Mouse (Mus musculus) lung, embryonic 16.5 days (tissue): ENCODE results near the gene Ovca2. TPM values are rescaled to one million over a fixed set of nuclear protein-coding genes. Genes with fewer than 3 reads are reported as not detected.

Experiments used
- ATAC-seq: fragments of 200-750 bp; cut with Nextera tagmentation; 2 replicates; pipeline ENCODE4 v1.8.0; 2017; ENCODE audit warnings: low read depth, mild to moderate bottlenecking, moderate library complexity
- H3K27ac ChIP-seq: fragments of 300-500 bp; sonication (generic); 2 replicates; pipeline ENCODE4 v1.5.1; 2014; ENCODE audit warnings: mild to moderate bottlenecking, control low read depth, low read length
- H3K27me3 ChIP-seq: fragments of 300-500 bp; sonication (generic); 2 replicates; pipeline ENCODE4 v1.6.1; 2014; ENCODE audit warnings: low read depth, low read length, mixed read lengths; ENCODE audit not compliant: control insufficient read depth, insufficient read depth
- H3K36me3 ChIP-seq: fragments of 300-500 bp; sonication (generic); 2 replicates; pipeline ENCODE4 v1.6.1; 2014; ENCODE audit warnings: low read length; ENCODE audit not compliant: control insufficient read depth, insufficient read depth
- H3K4me1 ChIP-seq: fragments of 300-500 bp; sonication (generic); replicated peaks from 2 replicates; pipeline ENCODE4 v1.6.1; 2014; ENCODE audit warnings: low read length, mixed read lengths; ENCODE audit not compliant: control insufficient read depth, insufficient read depth
- H3K4me2 ChIP-seq: fragments of 300-500 bp; sonication (generic); 2 replicates; pipeline ENCODE4 v1.6.1; 2014; ENCODE audit warnings: low read depth, low read length, control low read depth
- H3K4me3 ChIP-seq: fragments of 300-500 bp; sonication (generic); 2 replicates; pipeline ENCODE4 v1.5.1; 2014; ENCODE audit warnings: mild to moderate bottlenecking, low read length, control low read depth
- H3K9ac ChIP-seq: fragments of 300-500 bp; sonication (generic); 2 replicates; pipeline ENCODE4 v1.6.1; 2014; ENCODE audit warnings: low read length, control low read depth
- H3K9me3 ChIP-seq: fragments of 300-500 bp; sonication (generic); 2 replicates; pipeline ENCODE4 v1.6.1; 2016; ENCODE audit warnings: low read length; ENCODE audit not compliant: control insufficient read depth
- WGBS: fragments of 180-500 bp; shearing (Covaris S2); extraction: QIAGEN DNeasy Blood & Tissue Kit; methylation state at CpG from one replicate; pipeline ENCODE4 v1.1.7; 2014; 5-methylcytosine and 5-hydroxymethylcytosine counted together
- polyA plus RNA-seq: library from polyadenylated mRNA; unstranded; fragments of >200 nt; fragmentation: Nextera tagmentation; extraction: Ambion mirVana; gene quantifications from 2 replicates; pipeline ENCODE4 v1.2.1, GENCODE M21; 2015

Gene Ovca2
- polyA plus RNA-seq, 1 experiment from 2014 or later: 24.0 TPM

DNA sequence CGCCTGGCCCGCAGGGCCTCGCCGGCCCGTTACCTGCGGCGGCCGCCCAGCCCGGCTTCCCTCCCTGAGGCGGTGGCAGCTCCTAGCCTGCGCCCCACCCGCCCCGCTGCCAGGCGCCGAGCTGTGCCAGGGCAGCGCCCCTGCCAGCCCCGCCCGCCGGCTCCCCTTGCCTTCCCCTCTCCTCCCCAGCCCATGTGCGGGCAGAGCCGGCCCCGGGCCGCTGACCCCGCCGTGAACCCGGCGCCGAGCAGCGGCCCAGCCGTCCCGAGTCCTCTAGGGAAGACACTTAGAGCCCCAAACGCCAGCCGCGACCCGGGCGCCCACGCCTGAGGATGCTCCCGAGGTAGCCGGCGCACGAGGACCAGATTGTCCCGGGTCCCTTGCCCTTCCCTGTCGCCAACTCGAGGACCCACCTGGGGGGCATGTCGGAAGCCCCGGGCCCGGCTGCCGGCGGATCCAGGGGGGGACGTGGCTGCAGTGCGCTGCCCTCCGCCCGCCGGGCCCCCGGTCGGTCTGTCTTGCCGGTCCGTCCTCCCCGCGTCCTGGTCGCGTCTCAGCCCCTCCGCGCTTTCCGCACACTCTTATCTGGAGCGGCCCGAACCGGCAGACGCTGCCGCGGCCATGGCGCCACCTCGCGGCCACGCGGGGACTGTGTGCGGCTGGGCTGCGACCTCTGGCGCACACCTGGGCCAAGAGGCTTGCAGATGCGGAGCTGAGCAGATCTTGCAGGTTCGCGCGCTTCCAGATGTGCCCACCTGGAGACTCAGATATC is 9.9 kb downstream of the Ovca2 start:
- H3K27me3 ChIP-seq: peaks cover 55% of the 10 kb centered on the region
- peak; percentile 50 for ATAC-seq

DNA sequence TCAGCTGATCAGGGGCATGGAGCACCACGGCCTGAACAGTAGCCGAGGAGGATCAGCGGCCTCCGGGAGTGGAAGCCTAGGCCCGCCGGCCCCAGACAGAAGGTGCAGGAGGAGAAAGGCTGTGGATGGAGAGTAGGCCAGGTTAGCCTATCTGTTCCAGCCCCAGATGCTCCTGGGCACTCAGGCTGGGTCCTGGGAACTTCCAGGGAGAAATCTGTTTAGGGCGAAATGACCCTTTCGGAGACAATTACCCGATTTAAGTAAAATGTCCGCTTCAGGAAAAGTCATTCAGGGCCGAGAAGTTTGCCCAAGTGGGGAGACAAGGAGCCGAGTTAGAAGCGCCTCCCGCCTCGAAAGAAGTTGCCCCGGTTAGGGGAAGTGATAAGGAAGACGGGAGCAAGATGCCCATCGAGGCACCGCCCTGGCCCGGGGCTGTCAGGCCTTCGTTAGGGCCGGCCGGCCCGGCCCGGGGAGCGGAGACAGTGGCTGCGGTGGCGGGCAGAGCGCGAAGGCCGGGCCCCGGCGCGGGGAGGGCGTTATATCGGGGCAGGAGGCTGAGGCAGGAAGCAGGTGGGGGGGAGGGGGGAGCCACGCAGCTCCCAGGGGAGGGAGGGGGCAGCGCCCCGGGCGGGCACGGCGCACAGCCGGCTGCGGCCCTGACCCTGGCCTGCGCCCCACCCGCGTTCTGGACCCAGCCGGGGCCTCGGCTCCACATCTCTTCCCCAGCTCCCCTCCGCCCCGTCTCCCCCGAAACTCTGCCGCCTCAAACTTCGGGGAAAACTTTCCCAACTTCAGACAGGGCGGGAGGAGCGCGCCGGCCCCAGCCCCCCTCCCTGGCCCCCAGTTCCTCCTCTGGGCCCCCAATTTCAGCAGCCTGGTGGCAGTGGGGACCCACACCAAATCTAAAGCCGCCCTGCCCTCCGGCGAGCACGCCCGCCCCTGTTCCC is 10.7 kb downstream of the Ovca2 start:
- peaks cover 18% of the 10 kb centered on the region for H3K36me3 ChIP-seq
- H3K27me3 ChIP-seq: peaks cover 52% of the 10 kb centered on the region
- H3K27ac ChIP-seq: peak overlapping the region; percentile 84
- peaks cover 47% of the 10 kb centered on the region for H3K4me1 ChIP-seq
- H3K9me3 ChIP-seq: no peaks in the 10 kb centered on the region
- WGBS: 4% methylated on average over 45 of the region's 63 CpGs
- peak overlapping the region; percentile 87 for H3K4me2 ChIP-seq
- peak overlapping the region; percentile 75 for H3K4me3 ChIP-seq
- ATAC-seq: no peak
- peak overlapping the region; percentile 87 for H3K9ac ChIP-seq

More for the DNA sequence above, 9.9 kb downstream of the Ovca2 start:
- peak overlapping the region; percentile 87 for H3K4me2 ChIP-seq
- peak overlapping the region; percentile 87 for H3K9ac ChIP-seq
- peaks cover 43% of the 10 kb centered on the region for H3K4me1 ChIP-seq
- H3K36me3 ChIP-seq: peaks cover 13% of the 10 kb centered on the region
- H3K9me3 ChIP-seq: no peaks in the 10 kb centered on the region
- peak overlapping the region; percentile 75 for H3K4me3 ChIP-seq
- peak overlapping the region; percentile 84 for H3K27ac ChIP-seq
- WGBS: under 1% methylated on average over 73 of the region's 83 CpGs

DNA sequence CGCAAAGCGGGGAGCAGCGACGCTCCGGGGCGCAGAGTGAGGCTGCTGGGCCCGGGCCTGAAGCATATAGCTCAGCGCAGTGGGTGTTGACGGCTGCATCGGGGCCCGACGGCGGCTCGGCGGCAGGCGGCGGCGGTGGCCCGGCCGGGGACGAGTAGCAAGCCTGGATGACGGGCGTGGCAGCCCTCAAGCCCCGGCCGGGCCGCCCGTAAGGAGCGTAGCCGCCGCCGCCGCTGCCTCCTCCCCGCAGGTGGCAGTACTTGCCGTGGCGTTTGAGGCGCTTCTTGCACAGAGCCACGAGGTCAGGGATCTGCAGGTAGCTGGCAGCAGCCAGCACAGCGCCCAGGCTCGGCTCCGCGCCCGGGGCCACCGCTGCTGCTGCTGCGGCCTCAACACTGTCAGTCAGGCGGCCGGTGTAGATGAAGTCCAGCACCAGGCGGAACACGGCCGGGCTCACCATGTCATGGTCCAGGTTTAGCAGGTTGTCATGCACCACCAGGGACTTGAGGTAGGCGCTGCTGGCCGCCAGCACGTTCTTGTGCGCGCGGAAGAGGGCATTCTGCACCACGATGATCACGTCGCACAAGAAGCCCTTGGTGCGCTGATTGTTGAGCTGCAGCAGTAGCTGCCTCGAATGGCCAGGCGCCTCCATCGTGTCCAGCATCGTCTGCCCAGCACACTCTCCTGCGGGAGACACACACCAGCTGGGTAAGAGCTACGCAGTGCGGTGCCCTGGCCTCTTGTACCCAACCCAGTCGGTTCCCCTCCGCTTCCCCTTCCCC is 11.6 kb downstream of the Ovca2 start:
- Histone ChIP-seq H3K4me2 (peak overlapping the region; percentile 87), H3K9me3 (no peaks in the 10 kb centered on the region), H3K36me3 (peaks cover 21% of the 10 kb centered on the region), H3K27me3 (peaks cover 43% of the 10 kb centered on the region), H3K4me3 (peak overlapping the region; percentile 75), H3K4me1 (peaks cover 47% of the 10 kb centered on the region), H3K9ac (peak overlapping the region; percentile 87), H3K27ac (peak overlapping the region; percentile 84)
- no peak for ATAC-seq
- WGBS: 5% methylated on average over 68 of the region's 68 CpGs

DNA sequence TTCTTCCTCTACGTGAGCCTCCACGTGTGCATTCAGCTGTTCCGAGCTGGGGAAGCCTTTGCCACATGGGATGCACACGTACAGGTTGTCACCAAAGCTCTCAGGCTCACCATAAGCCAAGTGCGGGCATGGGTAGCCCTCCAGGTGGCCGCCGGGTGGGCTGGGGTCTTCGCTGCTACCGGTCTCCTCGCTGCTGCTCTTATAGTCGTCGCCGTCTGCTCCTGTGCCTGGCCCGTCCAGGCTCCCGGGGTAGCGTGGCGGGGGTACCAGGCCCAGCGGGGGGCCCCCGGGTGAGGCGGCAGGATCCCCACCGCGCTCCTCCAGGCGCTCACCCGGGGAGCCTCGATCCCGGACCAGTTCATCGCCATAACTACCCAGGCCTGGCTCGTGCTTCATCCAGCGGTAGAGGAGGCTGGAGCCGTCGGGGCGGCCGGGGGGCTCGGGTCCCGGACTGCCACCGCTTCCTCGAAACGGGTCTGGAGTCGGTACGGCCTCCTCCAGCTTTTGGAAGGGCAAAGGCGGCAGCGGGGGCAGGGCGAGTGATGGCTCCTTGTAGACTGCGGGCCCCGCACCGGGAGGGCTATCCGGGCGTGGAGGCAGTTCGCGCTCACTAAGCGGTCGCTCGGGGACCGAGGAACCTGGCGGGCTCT is 12.3 kb downstream of the Ovca2 start:
- H3K4me3 ChIP-seq: peak overlapping the region; percentile 75
- whole genome bisulfite sequencing: 9% methylated on average over 54 of the region's 55 CpGs
- peak overlapping the region; percentile 84 for H3K27ac ChIP-seq
- peak overlapping the region; percentile 87 for H3K4me2 ChIP-seq
- H3K9me3 ChIP-seq: no peaks in the 10 kb centered on the region
- H3K36me3 ChIP-seq: peaks cover 21% of the 10 kb centered on the region
- peak overlapping the region; percentile 87 for H3K9ac ChIP-seq
- peaks cover 36% of the 10 kb centered on the region for H3K27me3 ChIP-seq
- H3K4me1 ChIP-seq: peaks cover 51% of the 10 kb centered on the region
- ATAC-seq: no peak

DNA sequence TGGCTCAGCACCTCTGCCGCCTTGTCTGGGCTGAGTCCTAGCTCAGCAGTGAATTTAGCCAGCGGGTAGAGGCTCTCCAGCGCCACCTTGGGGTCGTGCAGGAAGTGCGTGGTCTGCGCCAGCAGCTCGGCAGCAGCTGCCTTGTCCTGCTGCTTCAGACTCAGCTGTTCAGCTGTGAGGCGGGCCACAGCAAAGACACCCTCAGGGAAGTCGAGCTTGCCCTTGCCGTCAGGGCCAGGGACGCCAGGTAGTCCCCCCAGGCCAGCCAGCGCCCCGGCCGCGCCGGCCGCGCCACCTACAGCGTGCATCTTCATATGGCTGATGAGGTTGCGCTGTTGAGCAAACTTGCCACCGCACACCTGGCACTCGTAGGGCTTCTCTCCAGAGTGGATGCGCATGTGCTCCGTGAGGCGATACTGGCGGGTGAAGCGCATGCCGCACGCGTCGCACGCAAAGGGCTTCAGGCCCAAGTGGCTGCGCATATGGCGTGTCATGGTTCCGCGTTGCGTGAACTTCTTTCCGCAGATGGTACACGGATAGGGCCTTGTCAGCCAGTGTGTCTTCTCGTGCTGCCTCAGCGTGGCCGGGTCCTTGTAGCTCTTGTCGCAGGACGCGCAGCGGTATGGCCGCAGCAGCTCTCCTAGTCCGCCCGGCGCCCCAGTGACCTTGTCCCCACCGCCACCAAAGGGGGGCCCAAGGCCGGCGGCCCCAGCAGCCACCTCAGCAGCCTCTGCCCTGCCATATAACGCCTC is 13.0 kb downstream of the Ovca2 start:
- peak overlapping the region; percentile 87 for H3K9ac ChIP-seq
- peak overlapping the region; percentile 74 for H3K27ac ChIP-seq
- peak overlapping the region; percentile 75 for H3K4me3 ChIP-seq
- H3K36me3 ChIP-seq: peaks cover 21% of the 10 kb centered on the region
- H3K4me1 ChIP-seq: peaks cover 51% of the 10 kb centered on the region
- no peaks in the 10 kb centered on the region for H3K9me3 ChIP-seq
- 13% methylated on average over 54 of the region's 54 CpGs for WGBS
- H3K27me3 ChIP-seq: peaks cover 33% of the 10 kb centered on the region
- H3K4me2 ChIP-seq: peak overlapping the region; percentile 87
- ATAC-seq: no peak

DNA sequence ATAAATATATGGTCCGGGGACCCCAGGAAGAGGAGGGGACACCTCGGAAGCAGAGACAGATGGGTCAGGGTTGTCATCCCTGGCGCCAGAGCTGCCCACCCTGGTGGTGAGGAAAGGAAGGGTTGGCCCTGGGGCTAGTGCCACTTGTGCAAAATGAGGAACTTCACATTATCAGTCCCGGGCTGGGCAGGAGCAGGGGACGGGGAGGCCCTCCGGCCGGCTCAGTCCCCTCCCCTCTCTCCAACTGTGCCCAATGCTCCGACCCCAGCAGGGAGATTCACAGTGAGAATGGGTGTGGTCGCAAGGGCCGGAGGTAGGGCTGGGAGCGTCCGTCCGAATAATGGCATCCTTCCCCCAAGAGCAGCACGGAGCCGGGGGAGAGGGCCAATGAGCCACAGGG is 13.9 kb downstream of the Ovca2 start:
- H3K9ac ChIP-seq: peak overlapping the region; percentile 87
- H3K9me3 ChIP-seq: no peaks in the 10 kb centered on the region
- ATAC-seq: no peak
- peaks cover 27% of the 10 kb centered on the region for H3K27me3 ChIP-seq
- peaks cover 21% of the 10 kb centered on the region for H3K36me3 ChIP-seq
- peaks cover 45% of the 10 kb centered on the region for H3K4me1 ChIP-seq
- 15% methylated on average over 15 of the region's 15 CpGs for WGBS
- peak overlapping the region; percentile 49; the same call in 1 of the 2 replicates for H3K27ac ChIP-seq
- H3K4me3 ChIP-seq: peak overlapping the region; percentile 75
- H3K4me2 ChIP-seq: peak overlapping the region; percentile 87

DNA sequence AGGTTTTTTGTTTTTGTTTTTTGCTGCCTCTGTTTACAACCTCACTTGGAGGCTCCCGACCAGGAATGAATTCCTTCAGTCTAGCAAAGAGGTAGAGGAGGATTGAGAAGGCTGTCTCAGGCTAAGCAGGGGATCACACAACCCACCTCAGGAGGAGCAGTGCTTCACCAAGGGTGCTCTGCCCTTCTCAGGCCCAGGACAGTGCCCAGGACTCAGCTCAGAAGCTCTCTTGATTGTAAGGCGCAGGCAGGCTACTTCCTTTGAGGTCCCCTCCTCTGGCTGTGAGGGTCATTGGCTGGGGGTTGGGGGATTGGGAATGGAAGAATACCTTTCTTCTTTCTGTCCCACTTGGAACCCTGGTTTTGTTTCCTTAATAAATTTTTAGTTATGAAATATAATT is 14.6 kb downstream of the Ovca2 start:
- H3K4me3 ChIP-seq: no peak overlapping the region
- H3K27me3 ChIP-seq: peaks cover 23% of the 10 kb centered on the region
- WGBS: 73% methylated on average over 2 of the region's 2 CpGs
- no peaks in the 10 kb centered on the region for H3K9me3 ChIP-seq
- H3K9ac ChIP-seq: peak overlapping the region; percentile 87
- ATAC-seq: no peak
- peaks cover 38% of the 10 kb centered on the region for H3K4me1 ChIP-seq
- peak overlapping the region; percentile 50 for H3K27ac ChIP-seq
- H3K4me2 ChIP-seq: peak overlapping the region; percentile 87
- peaks cover 21% of the 10 kb centered on the region for H3K36me3 ChIP-seq

DNA sequence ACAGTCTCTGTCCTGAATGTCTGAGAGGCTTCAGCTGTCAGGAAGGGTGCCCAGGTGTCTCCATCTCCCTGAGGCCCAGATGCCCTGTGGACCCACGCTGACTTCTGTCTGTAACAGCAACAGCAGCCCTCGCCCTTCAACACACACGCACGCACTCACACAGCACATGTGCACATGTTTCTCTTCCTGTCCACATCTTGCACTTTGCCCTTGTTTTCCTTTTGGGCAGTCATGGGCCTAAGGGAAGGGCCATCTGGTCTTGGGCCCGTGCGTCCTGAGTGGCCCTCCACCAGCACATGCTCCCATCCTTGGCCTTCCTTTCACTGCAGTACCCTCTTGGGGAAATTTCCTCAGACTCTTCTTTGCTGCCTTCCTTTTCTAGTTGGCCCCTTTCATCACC is 15.3 kb downstream of the Ovca2 start:
- no peak overlapping the region; the same call in 1 of the 2 replicates for H3K4me2 ChIP-seq
- H3K9me3 ChIP-seq: no peaks in the 10 kb centered on the region
- peaks cover 45% of the 10 kb centered on the region for H3K4me1 ChIP-seq
- H3K27ac ChIP-seq: peak overlapping the region; percentile 86
- H3K9ac ChIP-seq: peak overlapping the region; percentile 87
- H3K36me3 ChIP-seq: peaks cover 21% of the 10 kb centered on the region
- H3K27me3 ChIP-seq: peaks cover 17% of the 10 kb centered on the region
- H3K4me3 ChIP-seq: no peak overlapping the region
- no peak for ATAC-seq
- WGBS: 76% methylated on average over 6 of the region's 6 CpGs
